Mouse (Mus musculus) midbrain, embryonic 13.5 days (tissue): Measurements from ENCODE around the gene Cetn2. TPM values are rescaled to one million over a fixed set of nuclear protein-coding genes. Genes with fewer than 3 reads are reported as not detected.

ENCODE experiments used
- ATAC-seq: fragments of 200-750 bp; cut with Nextera tagmentation; 2 replicates; pipeline ENCODE4 v1.8.0; 2017; ENCODE audit warnings: mild to moderate bottlenecking, moderate TSS enrichment, moderate library complexity
- H3K27ac ChIP-seq: fragments of 300-500 bp; sonication (generic); 2 replicates; pipeline ENCODE4 v1.5.1; 2015; ENCODE audit warnings: inconsistent platforms, mild to moderate bottlenecking, moderate library complexity
- H3K27me3 ChIP-seq: fragments of 300-500 bp; sonication (generic); 2 replicates; pipeline ENCODE4 v1.6.1; 2015; ENCODE audit warnings: mild to moderate bottlenecking, inconsistent platforms
- H3K36me3 ChIP-seq: fragments of 300-500 bp; sonication (generic); 2 replicates; pipeline ENCODE4 v1.6.1; 2015; ENCODE audit warnings: mild to moderate bottlenecking, inconsistent platforms
- H3K4me1 ChIP-seq: fragments of 300-500 bp; sonication (generic); replicated peaks from 2 replicates; pipeline ENCODE4 v1.6.1; 2015; ENCODE audit warnings: inconsistent platforms
- H3K4me2 ChIP-seq: fragments of 300-500 bp; sonication (generic); replicated peaks from 2 replicates; pipeline ENCODE4 v1.6.1; 2015; ENCODE audit warnings: moderate library complexity, mild to moderate bottlenecking, inconsistent platforms
- H3K4me3 ChIP-seq: fragments of 300-500 bp; sonication (generic); replicated peaks from 2 replicates; pipeline ENCODE4 v1.5.1; 2015; ENCODE audit warnings: mild to moderate bottlenecking, inconsistent platforms
- H3K9ac ChIP-seq: fragments of 300-500 bp; sonication (generic); replicated peaks from 2 replicates; pipeline ENCODE4 v1.6.1; 2015; ENCODE audit warnings: mild to moderate bottlenecking, inconsistent platforms
- H3K9me3 ChIP-seq: fragments of 300-500 bp; sonication (generic); 2 replicates; pipeline ENCODE4 v1.6.1; 2016; ENCODE audit warnings: mild to moderate bottlenecking, inconsistent platforms
- WGBS: fragments of 180-500 bp; shearing (Covaris S2); methylation state at CpG from one replicate; pipeline ENCODE4 v1.1.7; 2015; 5-methylcytosine and 5-hydroxymethylcytosine counted together
- polyA plus RNA-seq: library from polyadenylated mRNA; unstranded; fragments of >200 nt; fragmentation: Nextera tagmentation; extraction: Ambion mirVana; gene quantifications from 2 replicates; pipeline ENCODE4 v1.2.1, GENCODE M21; 2015

The Cetn2 gene
- polyA plus RNA-seq, 1 experiment from 2014 or later, result 90.9 TPM

DNA sequence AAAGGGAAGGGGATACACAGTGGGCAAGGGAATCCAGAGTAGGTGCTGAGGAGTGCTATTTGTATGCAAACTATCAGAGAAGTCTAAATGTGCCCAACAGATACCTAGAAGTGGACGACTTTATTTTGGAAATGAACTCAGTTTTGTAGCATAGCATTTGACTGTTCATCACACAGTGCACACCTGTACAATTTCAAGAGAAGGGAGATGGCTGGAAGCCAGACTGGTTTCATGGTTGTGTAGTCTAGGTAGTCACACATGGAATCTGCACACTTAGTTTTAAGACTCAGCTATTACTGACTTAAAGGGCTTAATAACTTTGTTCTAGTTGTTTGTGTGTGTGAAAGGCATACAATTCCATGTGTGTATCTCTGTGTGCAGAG lies 22.2 kb downstream of the Cetn2 start:
- 0 out of 2 replicates have a peak overlapping the region, but pooled peaks have one; percentile 26 for H3K4me2 ChIP-seq
- no peak overlapping the region for H3K4me3 ChIP-seq
- H3K9ac ChIP-seq, result no peak overlapping the region
- peak overlapping the region; percentile 84 for H3K27ac ChIP-seq
- H3K27me3 ChIP-seq, result no peaks in the 10 kb centered on the region
- no peaks in the 10 kb centered on the region for H3K9me3 ChIP-seq
- H3K4me1 ChIP-seq, result peaks cover 11% of the 10 kb centered on the region
- no peaks in the 10 kb centered on the region for H3K36me3 ChIP-seq
- ATAC-seq, result no peak
- 42% methylated on average over 1 of the region's 1 CpGs for WGBS

DNA sequence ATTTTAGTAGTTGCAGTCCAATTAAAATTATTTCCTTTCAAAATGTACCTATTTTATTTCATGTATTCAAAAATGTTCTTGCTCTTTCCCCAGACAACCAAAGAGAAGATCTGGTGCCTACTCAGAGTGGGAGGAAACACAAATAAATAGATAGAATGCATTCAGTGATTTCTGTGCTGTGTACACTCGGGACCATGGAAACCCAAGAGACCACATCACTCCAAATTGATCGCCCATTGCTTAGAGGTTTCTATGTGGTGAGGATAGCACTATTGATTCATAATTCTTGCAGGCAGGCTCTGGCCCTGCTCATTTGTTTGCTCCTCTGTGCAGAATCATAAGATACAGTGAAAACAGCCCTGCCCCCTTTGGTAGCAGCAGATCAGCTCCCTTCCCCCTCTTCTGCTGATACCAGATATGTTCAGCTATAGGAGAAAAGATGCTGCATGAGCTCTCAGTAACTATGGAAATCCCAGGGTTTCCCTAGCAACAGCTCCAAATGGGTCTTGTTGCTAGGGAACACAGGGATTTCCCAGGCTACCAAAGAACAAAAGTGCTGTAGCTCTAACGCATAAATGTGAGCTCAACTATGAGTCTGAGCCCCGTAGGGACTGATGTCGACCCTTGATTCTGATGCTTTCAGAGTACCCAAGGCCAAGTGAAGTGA lies 22.7 kb downstream of the Cetn2 start:
- no peaks in the 10 kb centered on the region for H3K36me3 ChIP-seq
- H3K4me2 ChIP-seq, result peak overlapping the region; percentile 26; the same call in 1 of the 2 replicates
- H3K4me3 ChIP-seq, result no peak overlapping the region
- peaks cover 11% of the 10 kb centered on the region for H3K4me1 ChIP-seq
- no peaks in the 10 kb centered on the region for H3K9me3 ChIP-seq
- no peaks in the 10 kb centered on the region for H3K27me3 ChIP-seq
- WGBS, result 33% methylated on average over 5 of the region's 5 CpGs
- H3K27ac ChIP-seq, result peak overlapping the region; percentile 84
- H3K9ac ChIP-seq, result no peak overlapping the region
- ATAC-seq, result peak; percentile 99

Other genes with a start within 250 kb of the Cetn2 start
- 2.2 and 2.7 TPM in 2 replicates for gene Gabrq, start 93.2 kb downstream of the Cetn2 start, polyA plus RNA-seq
- gene Nsdhl, start 146 bp upstream of the Cetn2 start, polyA plus RNA-seq, result 44.2 and 45.6 TPM in 2 replicates
- 0.48 and 0.97 TPM in 2 replicates for gene Zfp185, start 68.9 kb upstream of the Cetn2 start, polyA plus RNA-seq
- gene Pnma5, start 118.7 kb upstream of the Cetn2 start, polyA plus RNA-seq, result not detected in 2 replicates
- gene Pnma3, start 146.4 kb upstream of the Cetn2 start, polyA plus RNA-seq, result 2.3 and 2.6 TPM in 2 replicates
- 0.59 and 0.93 TPM in 2 replicates for gene Xlr4a, start 164.1 kb upstream of the Cetn2 start, polyA plus RNA-seq
- 5.4 and 5.5 TPM in 2 replicates for gene Xlr3a, start 178.7 kb upstream of the Cetn2 start, polyA plus RNA-seq
- gene Gm14685, start 198.6 kb upstream of the Cetn2 start, polyA plus RNA-seq, result 0.65 and 1.2 TPM in 2 replicates
- gene Xlr5b, start 230.4 kb upstream of the Cetn2 start, polyA plus RNA-seq, result not detected in 2 replicates
- 0.63 and 0.90 TPM in 2 replicates for gene DXBay18, start 231.0 kb upstream of the Cetn2 start, polyA plus RNA-seq